Mouse (Mus musculus): ENCODE measurements at regions not wholly inside any gene's neighbourhood (a gene's known extent, or its start where the extent isn't known, plus 50 kb on each side); places are given as distances from the start of the nearest gene placed in this dataset.

GRCm38 (mm10) chr16:39123445-39123952 lies 231.0 kb downstream of the Igsf11 start:
- 64% methylated on average over 8 of the region's 8 CpGs for WGBS
- Histone ChIP-seq H3K4me1 (replicated peaks; ENCODE audit: control insufficient read depth, insufficient read depth, low read length) (no peaks in the 10 kb centered on the region), H3K9me3 (ENCODE audit: control insufficient read depth) (no peaks in the 10 kb centered on the region), H3K9ac (ENCODE audit: low read depth, low read length) (no peak overlapping the region), H3K27ac (ENCODE audit: low read depth, low read length) (no peak overlapping the region), H3K4me3 (ENCODE audit: low read depth, low read length) (no peak overlapping the region), H3K36me3 (ENCODE audit: control insufficient read depth, insufficient read depth) (no peaks in the 10 kb centered on the region), H3K27me3 (replicated peaks; ENCODE audit: control insufficient read depth, insufficient read depth, low read length) (no peaks in the 10 kb centered on the region), H3K4me2 (replicated peaks; ENCODE audit: low read depth) (no peak overlapping the region)
- TF ChIP-seq CTCF (IDR thresholded peaks at IDR 0.05; ENCODE audit: low read depth): no peak
- ATAC-seq: no peak

GRCm38 (mm10) chr16:39132459-39132858 lies 240.0 kb downstream of the Igsf11 start:
- no peaks in the 10 kb centered on the region for H3K9me3 ChIP-seq (ENCODE audit: control insufficient read depth)
- no peaks in the 10 kb centered on the region for H3K27me3 ChIP-seq (replicated peaks; ENCODE audit: control insufficient read depth, insufficient read depth, low read length)
- no peaks in the 10 kb centered on the region for H3K36me3 ChIP-seq (ENCODE audit: control insufficient read depth, insufficient read depth)
- no peak for ATAC-seq
- H3K4me3 ChIP-seq (ENCODE audit: low read depth, low read length): no peak overlapping the region
- H3K9ac ChIP-seq (ENCODE audit: low read depth, low read length): no peak overlapping the region
- no peak for TF ChIP-seq CTCF (IDR thresholded peaks at IDR 0.05; ENCODE audit: low read depth)
- H3K27ac ChIP-seq (ENCODE audit: low read depth, low read length): no peak overlapping the region
- H3K4me1 ChIP-seq (replicated peaks; ENCODE audit: control insufficient read depth, insufficient read depth, low read length): no peaks in the 10 kb centered on the region
- H3K4me2 ChIP-seq (replicated peaks; ENCODE audit: low read depth): no peak overlapping the region
- WGBS: 83% methylated on average over 2 of the region's 2 CpGs

GRCm38 (mm10) chr16:39135777-39136176 lies 243.3 kb downstream of the Igsf11 start:
- WGBS: 43% methylated on average over 4 of the region's 4 CpGs
- ATAC-seq: no peak
- Histone ChIP-seq H3K4me1 (replicated peaks; ENCODE audit: control insufficient read depth, insufficient read depth, low read length) (no peaks in the 10 kb centered on the region), H3K4me3 (ENCODE audit: low read depth, low read length) (no peak overlapping the region), H3K27ac (ENCODE audit: low read depth, low read length) (no peak overlapping the region), H3K9ac (ENCODE audit: low read depth, low read length) (no peak overlapping the region), H3K36me3 (ENCODE audit: control insufficient read depth, insufficient read depth) (no peaks in the 10 kb centered on the region), H3K27me3 (replicated peaks; ENCODE audit: control insufficient read depth, insufficient read depth, low read length) (no peaks in the 10 kb centered on the region), H3K9me3 (ENCODE audit: control insufficient read depth) (no peaks in the 10 kb centered on the region), H3K4me2 (replicated peaks; ENCODE audit: low read depth) (no peak overlapping the region)
- TF ChIP-seq CTCF (IDR thresholded peaks at IDR 0.05; ENCODE audit: low read depth): no peak

GRCm38 (mm10) chr16:39147151-39147550 lies 254.7 kb downstream of the Igsf11 start:
- Histone ChIP-seq H3K27ac (ENCODE audit: low read depth, low read length) (no peak overlapping the region), H3K27me3 (replicated peaks; ENCODE audit: control insufficient read depth, insufficient read depth, low read length) (no peaks in the 10 kb centered on the region), H3K4me1 (replicated peaks; ENCODE audit: control insufficient read depth, insufficient read depth, low read length) (no peaks in the 10 kb centered on the region), H3K4me3 (ENCODE audit: low read depth, low read length) (no peak overlapping the region), H3K4me2 (replicated peaks; ENCODE audit: low read depth) (no peak overlapping the region), H3K9me3 (ENCODE audit: control insufficient read depth) (no peaks in the 10 kb centered on the region), H3K9ac (ENCODE audit: low read depth, low read length) (no peak overlapping the region), H3K36me3 (ENCODE audit: control insufficient read depth, insufficient read depth) (no peaks in the 10 kb centered on the region)
- TF ChIP-seq CTCF (IDR thresholded peaks at IDR 0.05; ENCODE audit: low read depth): no peak
- WGBS: 37% methylated on average over 2 of the region's 2 CpGs
- ATAC-seq: no peak

GRCm38 (mm10) chr16:39151325-39152318 lies 259.2 kb downstream of the Igsf11 start:
- Histone ChIP-seq H3K4me1 (replicated peaks; ENCODE audit: control insufficient read depth, insufficient read depth, low read length) (no peaks in the 10 kb centered on the region), H3K27ac (ENCODE audit: low read depth, low read length) (no peak overlapping the region), H3K36me3 (ENCODE audit: control insufficient read depth, insufficient read depth) (no peaks in the 10 kb centered on the region), H3K9ac (ENCODE audit: low read depth, low read length) (no peak overlapping the region), H3K27me3 (replicated peaks; ENCODE audit: control insufficient read depth, insufficient read depth, low read length) (no peaks in the 10 kb centered on the region), H3K9me3 (ENCODE audit: control insufficient read depth) (no peaks in the 10 kb centered on the region), H3K4me2 (replicated peaks; ENCODE audit: low read depth) (no peak overlapping the region), H3K4me3 (ENCODE audit: low read depth, low read length) (no peak overlapping the region)
- 68% methylated on average over 9 of the region's 9 CpGs for WGBS
- no peak for ATAC-seq
- no peak for TF ChIP-seq CTCF (IDR thresholded peaks at IDR 0.05; ENCODE audit: low read depth)

GRCm38 (mm10) chr16:39158893-39159292 lies 266.4 kb downstream of the Igsf11 start:
- no peak overlapping the region for H3K9ac ChIP-seq (ENCODE audit: low read depth, low read length)
- TF ChIP-seq CTCF (IDR thresholded peaks at IDR 0.05; ENCODE audit: low read depth): no peak
- H3K27me3 ChIP-seq (replicated peaks; ENCODE audit: control insufficient read depth, insufficient read depth, low read length): no peaks in the 10 kb centered on the region
- no peaks in the 10 kb centered on the region for H3K4me1 ChIP-seq (replicated peaks; ENCODE audit: control insufficient read depth, insufficient read depth, low read length)
- WGBS: 37% methylated on average over 3 of the region's 3 CpGs
- no peaks in the 10 kb centered on the region for H3K9me3 ChIP-seq (ENCODE audit: control insufficient read depth)
- no peak for ATAC-seq
- H3K27ac ChIP-seq (ENCODE audit: low read depth, low read length): no peak overlapping the region
- no peak overlapping the region for H3K4me2 ChIP-seq (replicated peaks; ENCODE audit: low read depth)
- H3K36me3 ChIP-seq (ENCODE audit: control insufficient read depth, insufficient read depth): no peaks in the 10 kb centered on the region
- no peak overlapping the region for H3K4me3 ChIP-seq (ENCODE audit: low read depth, low read length)

All from intestine, postnatal 0 days (tissue).